Mouse (Mus musculus): ENCODE measurements at regions not wholly inside any gene's neighbourhood (a gene's known extent, or its start where the extent isn't known, plus 50 kb on each side); places are given as distances from the start of the nearest gene placed in this dataset.

- no peak overlapping the region for H3K4me3 ChIP-seq (ENCODE audit: low read depth, low read length)
- H3K9ac ChIP-seq (ENCODE audit: low read depth, low read length), result no peak overlapping the region
- no peaks in the 10 kb centered on the region for H3K9me3 ChIP-seq (ENCODE audit: control insufficient read depth, low read length)
- no peak overlapping the region for H3K27ac ChIP-seq (ENCODE audit: low read depth, low read length)
- ATAC-seq (replicated peaks; ENCODE audit: low FRiP score) (no peak), DNase-seq (ENCODE audit: low spot score) (no peak)
- 65% methylated on average over 5 of the region's 5 CpGs for WGBS
- H3K4me2 ChIP-seq, result no peak overlapping the region
- no peaks in the 10 kb centered on the region for H3K4me1 ChIP-seq (replicated peaks; ENCODE audit: control insufficient read depth, insufficient read depth, low read length)
- H3K27me3 ChIP-seq (replicated peaks; ENCODE audit: control insufficient read depth, insufficient read depth, low read length), result no peaks in the 10 kb centered on the region
- H3K36me3 ChIP-seq (ENCODE audit: control insufficient read depth, insufficient read depth, low read length), result no peaks in the 10 kb centered on the region
Observed at GRCm38 (mm10) chr4:54791217-54791742, 153.6 kb upstream of the Zfp462 start.

GRCm38 (mm10) chr4:54793857-54794256 lies 151.0 kb upstream of the Zfp462 start:
- Histone ChIP-seq H3K9ac (ENCODE audit: low read depth, low read length) (no peak overlapping the region), H3K27me3 (replicated peaks; ENCODE audit: control insufficient read depth, insufficient read depth, low read length) (no peaks in the 10 kb centered on the region), H3K4me1 (replicated peaks; ENCODE audit: control insufficient read depth, insufficient read depth, low read length) (no peaks in the 10 kb centered on the region), H3K4me2 (no peak overlapping the region), H3K4me3 (ENCODE audit: low read depth, low read length) (no peak overlapping the region), H3K36me3 (ENCODE audit: control insufficient read depth, insufficient read depth, low read length) (no peaks in the 10 kb centered on the region), H3K27ac (ENCODE audit: low read depth, low read length) (no peak overlapping the region), H3K9me3 (ENCODE audit: control insufficient read depth, low read length) (no peaks in the 10 kb centered on the region)
- 91% methylated on average over 2 of the region's 2 CpGs for WGBS
- ATAC-seq (replicated peaks; ENCODE audit: low FRiP score) (no peak), DNase-seq (ENCODE audit: low spot score) (no peak)

- Histone ChIP-seq H3K4me2 (no peak overlapping the region), H3K4me3 (ENCODE audit: low read depth, low read length) (no peak overlapping the region), H3K9ac (ENCODE audit: low read depth, low read length) (no peak overlapping the region), H3K9me3 (ENCODE audit: control insufficient read depth, low read length) (no peaks in the 10 kb centered on the region), H3K4me1 (replicated peaks; ENCODE audit: control insufficient read depth, insufficient read depth, low read length) (no peaks in the 10 kb centered on the region), H3K27me3 (replicated peaks; ENCODE audit: control insufficient read depth, insufficient read depth, low read length) (no peaks in the 10 kb centered on the region), H3K36me3 (ENCODE audit: control insufficient read depth, insufficient read depth, low read length) (no peaks in the 10 kb centered on the region), H3K27ac (ENCODE audit: low read depth, low read length) (no peak overlapping the region)
- 62% methylated on average over 3 of the region's 3 CpGs for WGBS
- ATAC-seq (replicated peaks; ENCODE audit: low FRiP score) (no peak), DNase-seq (ENCODE audit: low spot score) (no peak)
Observed at GRCm38 (mm10) chr4:54795246-54795645, 149.6 kb upstream of the Zfp462 start.

DNA sequence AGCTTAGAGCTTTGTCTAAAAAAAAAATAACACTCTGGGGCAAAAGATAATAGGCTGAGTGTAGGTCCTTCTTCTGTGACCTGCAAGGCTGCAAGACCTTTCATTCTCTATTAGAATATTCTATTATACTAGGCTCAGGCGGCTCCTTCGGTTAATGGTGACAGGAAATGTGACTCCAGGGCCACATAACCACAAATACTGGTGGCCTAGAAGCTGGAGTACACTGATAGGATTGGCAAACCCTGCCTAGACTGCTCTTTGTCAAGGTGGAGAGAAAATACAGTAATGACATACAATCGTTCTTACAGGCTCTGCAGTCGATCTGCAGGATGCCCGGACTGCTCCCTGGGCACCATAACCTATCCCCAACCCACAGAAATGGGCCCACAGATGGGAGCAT lies 146.3 kb upstream of the Zfp462 start:
- 60% methylated on average over 5 of the region's 5 CpGs for WGBS
- Histone ChIP-seq H3K36me3 (ENCODE audit: control insufficient read depth, insufficient read depth, low read length) (no peaks in the 10 kb centered on the region), H3K27me3 (replicated peaks; ENCODE audit: control insufficient read depth, insufficient read depth, low read length) (no peaks in the 10 kb centered on the region), H3K4me3 (ENCODE audit: low read depth, low read length) (no peak overlapping the region), H3K27ac (ENCODE audit: low read depth, low read length) (no peak overlapping the region), H3K4me2 (no peak overlapping the region), H3K9ac (ENCODE audit: low read depth, low read length) (no peak overlapping the region), H3K9me3 (ENCODE audit: control insufficient read depth, low read length) (no peaks in the 10 kb centered on the region), H3K4me1 (replicated peaks; ENCODE audit: control insufficient read depth, insufficient read depth, low read length) (no peaks in the 10 kb centered on the region)
- DNase-seq (ENCODE audit: low spot score), result no peak
- no peak for ATAC-seq (replicated peaks; ENCODE audit: low FRiP score)

GRCm38 (mm10) chr4:54811163-54811562 lies 133.7 kb upstream of the Zfp462 start:
- H3K9me3 ChIP-seq (ENCODE audit: control insufficient read depth, low read length), result no peaks in the 10 kb centered on the region
- H3K4me3 ChIP-seq (ENCODE audit: low read depth, low read length), result no peak overlapping the region
- DNase-seq (ENCODE audit: low spot score), result no peak
- H3K4me1 ChIP-seq (replicated peaks; ENCODE audit: control insufficient read depth, insufficient read depth, low read length), result no peaks in the 10 kb centered on the region
- H3K27me3 ChIP-seq (replicated peaks; ENCODE audit: control insufficient read depth, insufficient read depth, low read length), result no peaks in the 10 kb centered on the region
- ATAC-seq (replicated peaks; ENCODE audit: low FRiP score), result no peak
- H3K4me2 ChIP-seq, result no peak overlapping the region
- H3K36me3 ChIP-seq (ENCODE audit: control insufficient read depth, insufficient read depth, low read length), result no peaks in the 10 kb centered on the region
- H3K9ac ChIP-seq (ENCODE audit: low read depth, low read length), result no peak overlapping the region
- WGBS, result 71% methylated on average over 3 of the region's 3 CpGs
- no peak overlapping the region for H3K27ac ChIP-seq (ENCODE audit: low read depth, low read length)

DNA sequence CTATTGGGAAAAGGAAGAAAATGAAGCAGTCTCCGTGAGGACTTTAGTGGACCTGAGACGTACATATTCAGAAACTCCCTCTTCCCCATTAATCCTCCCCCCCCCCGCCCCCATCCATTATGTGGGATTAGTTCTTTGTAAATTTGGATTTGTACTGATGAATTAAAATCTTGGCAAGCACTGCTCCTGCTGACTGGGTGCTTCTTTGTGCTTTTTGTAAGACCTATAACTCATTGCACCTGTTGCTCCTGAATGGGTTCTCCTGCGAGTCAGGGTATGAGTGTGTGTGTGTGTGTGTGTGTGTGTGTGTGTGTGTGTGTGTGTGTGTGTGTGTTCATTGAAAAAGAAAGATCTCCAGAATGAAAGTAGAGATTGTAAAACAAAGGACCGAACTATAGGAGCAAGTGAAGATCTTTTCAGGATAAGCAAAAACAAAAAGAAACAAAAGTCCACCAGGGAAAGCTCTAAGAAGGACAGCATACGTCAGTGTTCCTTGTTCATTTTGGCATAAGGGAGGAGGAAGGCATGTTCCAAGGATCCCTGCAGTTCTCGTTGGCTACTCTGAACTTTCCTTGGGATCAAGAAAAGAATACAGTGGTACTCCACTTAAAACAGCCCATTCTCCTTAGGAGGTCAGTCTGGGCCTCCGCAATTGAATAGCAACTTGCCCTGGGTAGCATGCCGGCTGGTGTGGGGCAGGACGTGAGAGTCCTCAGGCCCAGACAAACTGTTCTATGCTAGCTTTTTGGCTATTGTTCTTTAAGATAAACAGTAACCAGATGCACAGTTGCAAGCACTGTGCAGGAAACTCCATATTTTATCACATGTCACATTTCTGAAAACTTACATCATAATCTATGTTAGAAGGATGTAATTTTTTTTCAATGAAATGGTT lies 131.9 kb upstream of the Zfp462 start:
- H3K9me3 ChIP-seq (ENCODE audit: control insufficient read depth, low read length), result no peaks in the 10 kb centered on the region
- ATAC-seq (replicated peaks; ENCODE audit: low FRiP score) (no peak), DNase-seq (ENCODE audit: low spot score) (no peak)
- H3K27me3 ChIP-seq (replicated peaks; ENCODE audit: control insufficient read depth, insufficient read depth, low read length), result no peaks in the 10 kb centered on the region
- H3K27ac ChIP-seq (ENCODE audit: low read depth, low read length), result no peak overlapping the region
- no peak overlapping the region for H3K4me3 ChIP-seq (ENCODE audit: low read depth, low read length)
- no peak overlapping the region for H3K9ac ChIP-seq (ENCODE audit: low read depth, low read length)
- no peaks in the 10 kb centered on the region for H3K36me3 ChIP-seq (ENCODE audit: control insufficient read depth, insufficient read depth, low read length)
- no peak overlapping the region for H3K4me2 ChIP-seq
- no peaks in the 10 kb centered on the region for H3K4me1 ChIP-seq (replicated peaks; ENCODE audit: control insufficient read depth, insufficient read depth, low read length)
- whole genome bisulfite sequencing, result 72% methylated on average over 10 of the region's 10 CpGs

DNA sequence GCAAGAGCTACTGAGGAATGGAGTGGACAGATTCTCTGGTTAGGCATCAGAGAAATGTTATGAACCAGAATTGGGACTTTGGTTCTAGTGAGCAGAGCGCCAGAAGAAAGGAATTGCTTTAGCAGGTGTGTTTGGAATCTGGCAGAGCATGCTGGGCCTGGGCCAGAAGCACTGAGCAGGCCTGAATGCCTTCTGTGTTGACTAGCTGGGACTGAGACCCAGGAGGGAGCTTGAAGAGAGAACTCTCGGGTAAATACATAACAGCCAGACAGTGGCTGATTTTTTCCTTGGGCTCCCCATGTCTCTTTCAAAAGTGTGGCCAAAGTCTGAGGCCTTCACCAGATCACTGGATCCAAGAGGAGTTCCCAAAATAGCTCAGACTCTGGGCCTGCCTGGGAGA lies 107.5 kb upstream of the Zfp462 start:
- DNase-seq (ENCODE audit: low spot score) (no peak), ATAC-seq (replicated peaks; ENCODE audit: low FRiP score) (no peak)
- Histone ChIP-seq H3K4me1 (replicated peaks; ENCODE audit: control insufficient read depth, insufficient read depth, low read length) (no peaks in the 10 kb centered on the region), H3K4me3 (ENCODE audit: low read depth, low read length) (no peak overlapping the region), H3K9ac (ENCODE audit: low read depth, low read length) (no peak overlapping the region), H3K27ac (ENCODE audit: low read depth, low read length) (no peak overlapping the region), H3K27me3 (replicated peaks; ENCODE audit: control insufficient read depth, insufficient read depth, low read length) (no peaks in the 10 kb centered on the region), H3K9me3 (ENCODE audit: control insufficient read depth, low read length) (no peaks in the 10 kb centered on the region), H3K36me3 (ENCODE audit: control insufficient read depth, insufficient read depth, low read length) (no peaks in the 10 kb centered on the region), H3K4me2 (no peak overlapping the region)
- 70% methylated on average over 2 of the region's 2 CpGs for WGBS

DNA sequence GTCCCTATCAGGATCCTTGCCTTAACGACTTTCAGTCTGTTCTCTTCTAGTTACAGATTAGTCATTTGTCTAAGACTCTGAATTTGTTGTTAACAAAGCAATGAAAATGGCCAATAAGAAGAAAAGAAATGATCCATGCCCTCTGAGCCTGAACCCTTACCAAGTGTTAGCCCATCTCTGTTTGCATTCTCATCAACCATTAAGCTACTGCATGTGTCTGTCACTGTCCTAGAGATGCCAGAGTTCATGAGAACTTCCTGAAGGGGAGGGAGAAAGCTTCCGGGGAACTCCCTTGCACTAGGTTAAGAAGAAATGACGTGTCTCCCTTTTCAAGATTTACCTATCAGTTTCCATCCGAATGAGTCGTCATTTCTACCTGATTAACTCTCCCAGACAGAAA lies 106.7 kb upstream of the Zfp462 start:
- H3K4me1 ChIP-seq (replicated peaks; ENCODE audit: control insufficient read depth, insufficient read depth, low read length), result no peaks in the 10 kb centered on the region
- DNase-seq (ENCODE audit: low spot score) (no peak), ATAC-seq (replicated peaks; ENCODE audit: low FRiP score) (no peak)
- no peaks in the 10 kb centered on the region for H3K27me3 ChIP-seq (replicated peaks; ENCODE audit: control insufficient read depth, insufficient read depth, low read length)
- no peaks in the 10 kb centered on the region for H3K9me3 ChIP-seq (ENCODE audit: control insufficient read depth, low read length)
- no peak overlapping the region for H3K4me3 ChIP-seq (ENCODE audit: low read depth, low read length)
- WGBS, result 40% methylated on average over 5 of the region's 5 CpGs
- H3K9ac ChIP-seq (ENCODE audit: low read depth, low read length), result no peak overlapping the region
- no peak overlapping the region for H3K4me2 ChIP-seq
- no peak overlapping the region for H3K27ac ChIP-seq (ENCODE audit: low read depth, low read length)
- no peaks in the 10 kb centered on the region for H3K36me3 ChIP-seq (ENCODE audit: control insufficient read depth, insufficient read depth, low read length)

DNA sequence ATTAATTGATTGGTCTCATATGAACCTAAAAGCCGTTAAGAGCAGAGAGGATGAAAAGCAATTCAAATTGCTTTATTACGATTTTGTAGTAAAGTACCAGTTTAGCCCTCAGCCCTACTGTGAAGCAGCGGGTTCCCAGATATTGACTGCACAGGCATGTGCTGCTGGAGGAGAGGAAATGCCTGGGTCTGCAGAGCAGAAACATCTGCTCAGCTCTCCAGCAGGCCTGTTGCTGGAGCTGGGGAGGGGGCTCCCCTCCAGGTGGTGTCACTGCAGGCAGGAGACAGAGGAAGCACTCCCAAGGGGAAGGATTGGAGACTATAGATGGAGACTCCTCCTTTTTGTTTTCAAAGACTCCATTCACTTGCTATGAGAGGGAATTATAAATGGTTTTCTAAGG lies 106.1 kb upstream of the Zfp462 start:
- Histone ChIP-seq H3K4me3 (ENCODE audit: low read depth, low read length) (no peak overlapping the region), H3K36me3 (ENCODE audit: control insufficient read depth, insufficient read depth, low read length) (no peaks in the 10 kb centered on the region), H3K27ac (ENCODE audit: low read depth, low read length) (no peak overlapping the region), H3K9me3 (ENCODE audit: control insufficient read depth, low read length) (no peaks in the 10 kb centered on the region), H3K4me2 (no peak overlapping the region), H3K27me3 (replicated peaks; ENCODE audit: control insufficient read depth, insufficient read depth, low read length) (no peaks in the 10 kb centered on the region), H3K4me1 (replicated peaks; ENCODE audit: control insufficient read depth, insufficient read depth, low read length) (no peaks in the 10 kb centered on the region), H3K9ac (ENCODE audit: low read depth, low read length) (no peak overlapping the region)
- ATAC-seq (replicated peaks; ENCODE audit: low FRiP score) (no peak), DNase-seq (ENCODE audit: low spot score) (no peak)
- 63% methylated on average over 3 of the region's 3 CpGs for WGBS

Data from liver, embryonic 11.5 days (tissue).